ENCODE assay signal across 22 mouse cellular contexts in the genomic region with DNA sequence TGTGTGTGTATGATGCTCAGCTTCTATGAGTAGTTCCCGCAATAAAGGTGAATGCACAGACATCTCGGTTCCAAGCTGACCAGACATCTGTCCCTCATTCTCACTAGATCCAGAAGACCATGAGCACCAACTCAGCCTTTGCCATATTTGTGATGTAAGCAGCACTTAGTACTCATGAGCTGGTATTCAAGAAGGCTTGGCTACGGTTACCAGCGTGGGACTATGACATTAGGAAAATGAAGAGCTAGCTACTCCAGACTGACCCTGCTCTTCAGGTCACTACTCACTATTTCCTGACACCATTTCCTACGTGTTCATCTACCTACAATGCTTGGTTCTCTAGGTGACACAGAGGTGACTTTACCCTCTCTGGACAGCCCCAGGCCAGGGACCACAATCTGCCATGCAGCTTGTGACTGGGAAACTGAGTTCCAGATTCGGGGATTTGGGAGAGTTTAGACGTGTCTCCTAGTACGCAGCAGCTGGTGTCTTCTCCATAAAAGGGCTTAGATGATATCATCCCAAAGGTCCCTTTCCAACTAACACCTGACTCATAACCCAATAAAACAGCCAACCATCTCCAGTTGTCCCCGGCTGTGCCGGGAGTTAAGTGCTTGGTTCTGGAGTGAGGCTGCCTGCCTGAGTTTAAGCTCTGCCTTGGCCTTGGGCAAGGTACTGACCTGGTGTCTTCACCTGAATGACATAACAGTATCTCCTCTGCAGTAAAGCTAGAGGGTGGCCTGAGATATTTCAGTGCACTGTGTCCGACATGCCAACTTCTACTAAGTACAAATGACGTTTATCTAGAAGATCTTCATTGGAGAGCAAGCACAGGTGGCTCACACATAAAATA.
"Had no signal": no experiment of that assay in that cellular context is flagged by ENCODE, and none has a peak within 500 bp of the region (broad histone marks: within the 10 kb centered on the region; RNA-seq: fewer than 3 reads in every experiment).

No protein-coding gene starts in this region.

- H3K4me2 ChIP-seq: lung, embryonic 15.5 days; midbrain, embryonic 11.5 days; midbrain, embryonic 13.5 days; midbrain, embryonic 15.5 days; neural tube, embryonic 13.5 days; neural tube, embryonic 15.5 days; stomach, embryonic 15.5 days had no signal

- H3K9ac ChIP-seq: liver, postnatal 0 days; lung, embryonic 15.5 days; midbrain, embryonic 13.5 days; midbrain, embryonic 15.5 days; neural tube, embryonic 13.5 days; neural tube, embryonic 15.5 days; stomach, embryonic 15.5 days had no signal

- DNase-seq: liver, postnatal 0 days; lung, adult 2 months; lung, postnatal 14 days; lung, postnatal 36 days; retina, postnatal 1 day; right cerebral cortex, adult 18-20 months; right cerebral cortex, postnatal 25 days; right cerebral cortex, postnatal 4 days; spleen, adult 18-20 months; thymus, adult 2 months; thymus, postnatal 25 days; thymus, postnatal 4 days had no signal

- H3K27ac ChIP-seq: lung, embryonic 15.5 days; midbrain, embryonic 13.5 days; midbrain, embryonic 15.5 days; neural tube, embryonic 13.5 days; neural tube, embryonic 15.5 days; stomach, embryonic 15.5 days; stomach, postnatal 0 days had no signal

- ATAC-seq: liver, postnatal 0 days; lung, postnatal 0 days; midbrain, embryonic 13.5 days; midbrain, embryonic 15.5 days had no signal

- H3K4me3 ChIP-seq: lung, embryonic 15.5 days; megakaryocyte, embryonic 14.5 days; midbrain, embryonic 13.5 days; midbrain, embryonic 15.5 days; neural tube, embryonic 13.5 days; neural tube, embryonic 15.5 days; stomach, embryonic 15.5 days had no signal

- H3K36me3 ChIP-seq: lung, embryonic 15.5 days; midbrain, embryonic 13.5 days; midbrain, embryonic 15.5 days; neural tube, embryonic 13.5 days; neural tube, embryonic 15.5 days; stomach, embryonic 15.5 days had no signal

- H3K9me3 ChIP-seq: lung, embryonic 15.5 days; megakaryocyte, embryonic 14.5 days; midbrain, embryonic 13.5 days; midbrain, embryonic 15.5 days; neural tube, embryonic 13.5 days; neural tube, embryonic 15.5 days; stomach, embryonic 15.5 days had no signal

- H3K27me3 ChIP-seq: lung, embryonic 15.5 days; megakaryocyte, embryonic 14.5 days; midbrain, embryonic 13.5 days; midbrain, embryonic 15.5 days; stomach, embryonic 15.5 days had no signal
